Mouse (Mus musculus): Measurements from ENCODE around the gene Srp54b.
"Not testable (repeated sequence)": the region's sequence is repeated elsewhere in the genome, so short reads cannot be mapped to it uniquely, and the experiment has no call there.

DNA sequence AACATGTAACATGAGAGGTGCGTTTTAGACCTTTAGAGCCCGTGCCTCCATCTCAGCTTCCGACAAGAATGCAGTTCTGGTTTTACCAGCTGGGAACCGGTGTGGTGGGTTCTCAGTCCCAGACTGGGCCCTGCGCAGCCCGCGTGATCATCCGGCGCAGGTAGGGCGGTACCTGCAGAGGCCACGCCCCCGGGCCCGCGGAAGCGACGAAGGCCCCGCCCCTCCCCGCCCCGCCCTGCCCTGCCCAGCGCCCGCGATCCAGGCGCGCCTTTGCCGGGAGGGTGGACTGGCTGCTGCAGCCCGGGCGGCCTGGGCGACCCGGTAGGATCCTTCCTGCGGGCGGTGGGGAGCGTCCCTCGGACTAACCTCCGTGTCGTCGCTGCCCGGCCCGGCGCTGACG, 30.7 kb upstream of the Srp54b start, which contains the start of gene Fam177a:
- not testable (repeated sequence) for TF ChIP-seq USF1 (IDR thresholded peaks at IDR 0.05; ENCODE audit: low read depth); TCF12 (IDR thresholded peaks at IDR 0.05; ENCODE audit: insufficient read depth, poor library complexity, severe bottlenecking); POLR2A (IDR thresholded peaks at IDR 0.05; ENCODE audit: insufficient read length, low read depth); POLR2AphosphoS2 (IDR thresholded peaks at IDR 0.05; ENCODE audit: insufficient read length, low read depth); CEBPB (IDR thresholded peaks at IDR 0.05; ENCODE audit: insufficient read depth, poor library complexity, severe bottlenecking); MAX (IDR thresholded peaks at IDR 0.05; ENCODE audit: low read depth); MYOG (IDR thresholded peaks at IDR 0.05; ENCODE audit: control insufficient read depth in 1 of 3, insufficient read depth in 1 of 3, insufficient read length in 2 of 3, low read depth in 2 of 3); MYOD1 (IDR thresholded peaks at IDR 0.05; ENCODE audit: control insufficient read depth in 1 of 3, insufficient read length in 2 of 3, low read depth in 2 of 3)

Measured in myocyte (in vitro differentiated cells).